Mouse (Mus musculus) adrenal gland (tissue): ENCODE data around the gene Rps2.
"Not testable (repeated sequence)": the region's sequence is repeated elsewhere in the genome, so short reads cannot be mapped to it uniquely, and the experiment has no call there.

ENCODE experiments used
- intact Hi-C: fragments of 180-260 bp; cut with DNase I; formaldehyde crosslinking; loops from one replicate; pipeline ENCODE4 v1.15.1; 2025
- long read RNA-seq, 2 experiments: library from polyadenylated mRNA; unstranded; transcript quantifications; one replicate each; pipeline ENCODE4 v2.0.0; 2020; ENCODE audit warnings: borderline replicate concordance in 1 of 2; ENCODE audit not compliant: insufficient replicate concordance in 1 of 2

The Rps2 gene
- long read RNA-seq, experiment 1, transcript Rps2-201 (5 exons, 1,094 nt) = minor isoform, 150 of 767 reads
- long read RNA-seq, experiment 1, transcript Rps2-208 (6 exons, 998 nt) = major isoform, 598 of 767 reads
- long read RNA-seq, experiment 1, partial matches to known transcripts = 9 of 767 reads
- long read RNA-seq, experiment 1, other reads (novel, unspliced or antisense) = 8 of 767 reads
- long read RNA-seq, experiment 2, transcript Rps2-201 (5 exons, 1,094 nt) = minor isoform, 105 of 530 reads
- long read RNA-seq, experiment 2, transcript Rps2-208 (6 exons, 998 nt) = major isoform, 407 of 530 reads
- long read RNA-seq, experiment 2, partial matches to known transcripts = 8 of 530 reads
- long read RNA-seq, experiment 2, other reads (novel, unspliced or antisense) = 7 of 530 reads

DNA sequence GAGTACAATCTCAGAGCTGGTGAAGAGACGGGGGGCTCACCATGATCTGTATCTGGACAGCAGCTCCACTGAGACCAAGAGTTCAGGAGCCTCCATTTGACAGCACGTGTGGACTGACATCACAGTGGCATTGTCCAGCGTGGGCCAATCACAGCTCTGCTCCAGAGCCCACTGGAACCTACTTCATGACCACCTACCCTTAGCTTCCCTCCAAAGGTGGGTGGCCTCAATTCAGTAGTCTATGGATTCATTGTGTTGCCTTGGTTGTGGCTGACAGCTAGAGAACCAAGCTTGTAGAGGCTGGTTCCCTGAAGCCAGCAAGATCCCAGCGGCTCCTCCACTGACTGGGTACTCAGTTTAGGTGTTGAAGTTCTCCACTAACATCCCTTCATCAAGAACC lies at the start of gene Rps2, which contains the start of gene Rnf151:
Gene Rps2, plus strand, starts transcription at position 174 of the 400 bp plus-strand sequence.
Gene Rnf151, minus strand, starts transcription at position 121 of the 400 bp plus-strand sequence.
- intact Hi-C loops = no loop called here

DNA sequence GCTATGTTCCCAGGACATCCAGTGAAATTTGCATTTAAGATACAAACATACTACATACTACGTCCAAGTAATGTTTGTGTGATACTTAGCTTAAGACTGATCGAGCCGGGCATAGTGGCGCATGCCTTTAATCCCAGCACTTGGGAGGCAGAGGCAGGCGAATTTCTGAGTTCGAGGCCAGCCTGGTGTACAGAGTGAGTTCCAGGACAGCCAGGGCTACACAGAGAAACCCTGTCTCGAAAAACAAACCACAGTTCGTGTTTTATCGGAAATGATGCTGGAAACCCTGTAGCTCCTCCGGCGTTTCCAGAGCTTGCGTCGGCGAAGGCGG lies 48.7 kb upstream of the Rps2 start:
- intact Hi-C loops = not testable (repeated sequence)

DNA sequence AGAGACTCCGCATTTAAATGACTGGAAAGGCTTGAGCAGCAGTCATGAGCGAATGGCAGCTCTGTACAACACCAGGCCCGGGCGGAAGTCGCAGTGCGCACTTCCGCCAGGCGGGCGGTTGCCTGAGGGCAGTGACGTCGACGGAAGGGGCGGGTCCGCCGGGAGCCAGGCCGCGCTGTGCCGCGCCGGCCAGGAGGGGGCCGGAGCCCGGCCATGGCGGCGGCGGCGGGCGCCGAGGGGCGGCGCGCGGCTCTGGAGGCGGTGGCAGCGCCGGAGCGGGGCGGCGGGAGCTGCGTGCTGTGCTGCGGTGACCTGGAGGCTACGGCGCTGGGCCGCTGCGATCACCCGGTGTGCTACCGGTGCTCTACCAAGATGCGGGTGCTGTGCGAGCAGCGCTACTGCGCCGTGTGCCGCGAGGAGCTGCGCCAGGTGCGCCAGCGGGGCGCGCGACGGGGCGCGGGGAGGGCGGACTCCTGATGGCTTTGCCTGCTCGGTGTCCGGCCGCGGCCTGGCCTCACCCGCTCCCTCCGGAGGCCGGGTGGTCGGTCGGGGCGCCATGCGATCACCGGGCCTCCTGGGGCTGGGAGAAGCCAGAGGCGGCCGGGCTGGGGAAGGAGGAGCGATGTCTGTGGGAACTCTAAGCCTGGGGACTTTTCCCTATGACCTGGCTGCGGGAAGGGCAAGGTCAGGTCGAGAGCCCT lies 48.2 kb upstream of the Rps2 start, which contains the start of gene Zfp598:
Gene Zfp598, plus strand, starts transcription at position 143 of the 701 bp plus-strand sequence.
- intact Hi-C loops = no loop called here

GRCm38 (mm10) chr17:24670246-24670844 lies 47.6 kb upstream of the Rps2 start:
- intact Hi-C loops = no loop called here

- intact Hi-C loops = no loop called here
Measured at GRCm38 (mm10) chr17:24671346-24671745, 46.6 kb upstream of the Rps2 start.

DNA sequence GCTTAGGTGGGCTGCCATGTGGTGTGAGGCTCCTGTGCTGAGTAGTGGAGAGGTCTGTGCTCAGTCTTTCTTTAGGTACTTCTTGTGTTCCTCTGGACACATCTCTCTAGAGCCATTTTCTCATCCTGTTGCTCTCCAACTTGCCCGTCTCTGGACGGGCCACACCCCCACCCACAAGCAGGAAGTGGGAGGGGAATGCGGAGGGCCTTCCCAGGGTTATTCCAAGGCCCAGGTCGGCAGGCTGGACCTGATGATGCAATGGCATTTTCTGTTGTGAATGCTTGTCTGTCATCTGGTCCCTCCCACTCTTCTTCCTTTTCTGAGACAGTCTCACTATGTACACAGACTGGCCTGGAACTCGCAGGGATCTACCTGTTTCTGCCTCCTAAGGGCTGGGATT lies 45.8 kb upstream of the Rps2 start:
- intact Hi-C loops = no loop called here

GRCm38 (mm10) chr17:24674277-24674676 lies 43.6 kb upstream of the Rps2 start:
- intact Hi-C loops = no loop called here

GRCm38 (mm10) chr17:24676187-24676586 lies 41.7 kb upstream of the Rps2 start:
- intact Hi-C loops = no loop called here

DNA sequence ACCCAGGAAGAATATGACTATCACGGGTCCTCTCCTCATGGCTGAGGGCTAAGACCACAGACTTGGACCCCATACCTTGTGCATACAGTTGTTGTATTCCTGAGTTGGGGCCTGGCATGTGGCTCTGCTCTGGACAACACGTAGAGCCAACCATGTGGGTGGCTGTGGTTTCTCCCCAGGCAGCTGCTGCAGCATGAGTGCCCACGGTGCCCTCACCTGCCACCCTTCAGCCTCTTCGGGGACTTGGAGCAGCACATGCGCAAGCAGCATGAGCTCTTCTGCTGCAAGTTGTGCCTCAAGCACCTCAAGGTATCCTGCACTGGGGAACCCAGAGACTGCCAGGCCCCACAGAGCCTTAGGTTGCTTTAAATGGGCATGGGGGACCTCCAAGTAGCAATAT lies 41.0 kb upstream of the Rps2 start:
- intact Hi-C loops = no loop called here

- intact Hi-C loops = no loop called here
Measured at GRCm38 (mm10) chr17:24677500-24678080, 40.3 kb upstream of the Rps2 start.

- intact Hi-C loops = no loop called here
Measured at GRCm38 (mm10) chr17:24686514-24686913, 31.4 kb upstream of the Rps2 start.

DNA sequence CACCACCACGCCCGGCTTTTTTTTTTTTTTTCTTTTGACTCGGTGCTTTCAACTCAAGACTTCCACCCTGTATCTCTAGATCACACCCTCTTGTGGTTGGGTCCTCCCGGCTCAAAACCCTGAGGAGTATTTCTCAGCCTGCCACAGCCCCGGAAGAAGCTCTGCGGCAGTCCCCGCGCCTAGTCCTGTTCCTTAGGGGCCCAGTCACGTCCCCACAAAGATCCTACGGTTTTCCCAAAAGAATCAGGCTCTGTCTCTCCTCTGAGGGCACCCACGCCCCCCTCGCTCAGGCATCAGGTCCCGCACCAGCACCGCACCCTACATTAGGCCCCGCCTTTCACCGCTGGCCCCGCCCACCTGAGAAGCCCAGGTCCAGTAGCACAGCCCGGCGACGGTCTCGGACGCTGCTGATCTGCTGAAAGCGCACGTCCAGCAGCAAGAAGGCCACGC lies 30.7 kb upstream of the Rps2 start:
- intact Hi-C loops = no loop called here

- intact Hi-C loops = no loop called here
Measured at GRCm38 (mm10) chr17:24687599-24687998, 30.3 kb upstream of the Rps2 start.

- intact Hi-C loops = no loop called here
Measured at GRCm38 (mm10) chr17:24689251-24690081, 28.4 kb upstream of the Rps2 start, which contains the start of gene Syngr3. Gene Syngr3, minus strand, starts transcription at chr17:24689955.

DNA sequence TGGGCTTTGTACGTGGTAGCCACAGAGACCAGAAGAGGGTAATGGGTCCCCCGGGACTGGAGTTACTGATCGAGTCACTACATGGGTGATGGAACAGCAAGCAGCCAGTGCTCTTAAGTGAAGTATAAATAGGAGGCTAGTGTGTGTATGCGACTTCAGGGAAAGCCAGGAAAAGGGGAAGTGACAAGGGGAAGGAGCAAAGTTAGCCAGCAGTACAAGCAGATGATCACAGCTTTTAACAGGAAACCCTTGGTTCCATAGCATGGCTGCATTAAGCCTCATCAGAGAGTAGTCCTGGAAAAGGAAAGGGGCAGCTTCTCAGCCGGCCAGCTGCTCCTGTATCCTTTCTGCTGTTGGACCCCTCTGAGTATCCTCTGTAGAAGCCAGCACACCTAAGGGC lies 25.5 kb upstream of the Rps2 start:
- intact Hi-C loops = no loop called here

DNA sequence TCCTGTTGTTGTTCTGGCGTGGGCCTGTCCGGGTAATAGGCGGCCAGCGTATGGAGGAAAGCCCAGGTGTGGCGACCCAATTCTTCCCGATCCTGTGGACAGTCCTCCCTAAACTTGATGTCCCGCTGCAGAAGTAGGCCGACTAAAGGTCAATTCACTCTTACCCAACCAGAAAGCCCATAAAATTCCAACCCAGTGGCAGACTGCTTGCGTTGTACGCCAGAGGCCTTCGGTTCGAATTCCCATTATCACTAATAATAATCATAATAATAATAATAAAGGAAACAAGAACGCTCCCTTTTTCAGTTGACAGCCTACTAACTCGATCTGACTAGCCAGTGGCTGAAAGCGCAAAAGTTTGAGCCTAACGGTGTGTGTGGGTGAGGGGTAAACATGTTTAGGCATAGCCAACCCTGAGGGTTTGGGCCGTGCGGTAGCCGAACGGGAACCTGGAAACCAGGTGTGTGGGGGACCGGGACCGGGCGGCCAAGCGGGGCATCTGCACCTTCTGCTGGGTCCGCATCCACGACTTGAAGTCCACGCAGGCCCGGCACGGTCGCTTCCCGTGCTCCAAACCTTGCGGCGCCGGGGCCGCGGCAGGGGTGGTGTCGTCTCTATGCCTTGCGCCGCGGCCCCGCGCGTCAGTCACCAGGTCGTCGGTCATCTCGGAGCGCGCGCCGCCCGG lies 22.4 kb upstream of the Rps2 start:
- intact Hi-C loops = no loop called here

DNA sequence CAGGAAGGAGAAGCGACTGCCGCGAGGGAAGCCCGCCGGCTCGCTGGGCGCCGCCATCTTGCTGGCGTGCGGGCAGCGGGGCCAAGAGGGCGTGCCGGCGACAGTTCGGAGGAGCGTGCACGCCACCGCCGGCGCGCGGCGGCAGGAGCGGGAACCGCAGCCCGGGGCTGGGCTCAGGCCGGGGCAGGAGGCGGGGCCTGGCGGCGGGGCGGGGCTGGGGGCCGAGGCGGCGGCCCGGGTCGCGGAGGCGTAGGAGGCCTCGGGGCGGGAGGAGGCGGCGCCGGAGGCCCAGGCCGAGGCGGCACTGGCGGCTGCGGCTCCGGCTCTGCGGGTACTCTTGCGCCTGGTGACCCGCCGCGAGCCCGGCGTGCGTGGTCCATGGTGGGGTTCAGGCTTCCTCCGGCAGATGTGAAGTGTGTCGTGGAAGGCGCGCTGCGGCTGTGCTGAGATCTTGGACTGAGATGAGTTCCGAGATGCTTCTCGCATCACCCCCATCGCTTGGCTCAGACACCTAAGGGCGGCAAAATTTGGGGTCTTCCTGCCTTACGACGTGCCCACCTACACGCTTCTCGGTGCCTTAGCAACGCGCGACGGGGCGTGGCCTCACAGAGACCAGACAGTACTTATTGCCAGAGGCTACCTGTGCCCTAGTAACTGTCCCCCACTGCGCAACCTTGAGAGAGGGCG lies 21.8 kb upstream of the Rps2 start, which contains the start of the genes Gfer and Noxo1:
Gene Gfer, minus strand, starts transcription at position 146 of the 687 bp plus-strand sequence.
Gene Noxo1, plus strand, starts transcription at position 224 of the 687 bp plus-strand sequence.
- intact Hi-C loops = no loop called here

GRCm38 (mm10) chr17:24697985-24698384 lies 19.9 kb upstream of the Rps2 start:
- intact Hi-C loops = no loop called here

DNA sequence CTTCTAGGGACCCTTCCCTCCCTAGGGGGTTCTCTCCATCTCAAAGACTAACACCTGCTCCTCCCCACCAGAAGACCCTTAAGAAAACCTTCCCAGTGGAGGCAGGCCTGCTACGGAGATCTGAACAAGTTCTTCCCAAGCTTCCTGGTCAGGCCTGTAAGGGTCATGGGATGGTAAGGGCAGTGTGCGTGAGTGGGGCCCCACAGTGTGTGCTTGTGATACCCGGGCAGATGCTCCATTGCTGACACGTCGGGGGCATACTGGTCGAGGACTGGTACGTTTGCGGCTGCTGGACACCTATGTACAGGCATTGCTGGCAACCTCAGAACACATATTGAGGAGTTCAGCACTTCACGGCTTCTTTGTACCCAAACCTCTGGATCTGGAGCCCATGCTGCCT lies 19.2 kb upstream of the Rps2 start:
- intact Hi-C loops = no loop called here
